Mouse (Mus musculus) lung, adult 2 months (tissue): ENCODE data around the gene Serinc5.

Source experiments
- CTCF ChIP-seq: fragments of 200-500 bp; IDR thresholded peaks from 2 replicates; pipeline ENCODE4 v1.5.1; 2011; ENCODE audit warnings: mild to moderate bottlenecking, low read length, control low read depth; ENCODE audit not compliant: insufficient read depth
- POLR2A ChIP-seq: fragments of 200-500 bp; IDR thresholded peaks from 2 replicates; pipeline ENCODE4 v1.6.1; 2011; ENCODE audit warnings: low read depth, mild to moderate bottlenecking, control low read depth, low read length, borderline replicate concordance; ENCODE audit errors: extremely low read depth

- TF ChIP-seq CTCF, result no peak
- TF ChIP-seq POLR2A, result no peak
Measured at GRCm38 (mm10) chr13:92704189-92704588, 93.3 kb downstream of the Serinc5 start.
